Mouse (Mus musculus) B cell, adult 2 months (primary cell): ENCODE data around the gene Mrpl52.

Source experiments
- DNase-seq, 2 experiments: peaks; one replicate each; pipeline ENCODE4 v3.0.0; 2022

Mrpl52 gene

DNA sequence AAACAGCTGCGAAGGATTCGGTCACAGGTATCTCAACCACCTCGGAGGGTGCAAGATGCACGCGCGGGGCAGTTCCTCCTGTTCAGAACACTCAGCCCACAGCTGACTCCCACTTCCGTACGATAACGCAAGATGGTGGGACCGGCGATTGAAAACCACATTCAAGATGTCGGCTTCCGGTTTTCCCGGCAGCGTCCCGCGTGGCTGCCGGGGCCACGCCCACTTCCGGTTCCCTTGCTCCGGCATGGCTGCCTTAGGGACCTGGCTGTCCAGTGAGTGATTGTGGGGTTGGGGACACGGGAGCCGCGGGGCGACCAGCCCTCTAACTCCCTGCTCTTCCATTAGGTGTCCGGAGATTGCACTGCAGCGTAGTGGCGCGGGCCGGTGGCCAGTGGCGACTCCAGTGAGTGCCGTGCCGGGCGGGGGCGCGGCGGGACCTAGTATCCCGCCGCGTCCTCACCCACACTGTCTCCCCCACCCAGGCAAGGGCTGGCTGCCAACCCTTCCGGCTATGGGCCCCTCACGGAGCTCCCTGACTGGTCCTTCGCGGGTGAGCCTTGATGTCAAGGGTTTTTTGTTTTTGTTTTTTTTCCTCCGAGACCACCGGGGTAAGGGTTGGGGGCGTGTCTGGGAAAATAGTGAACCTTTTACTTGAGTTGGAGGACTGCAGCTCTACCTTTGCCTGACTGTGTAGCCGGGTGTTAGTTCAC, at the start of gene Mrpl52:
Gene Mrpl52 (plus strand): TSS at position 221 of the 710 bp plus-strand sequence.
- DNase-seq = peak; percentile 75 to 78

GRCm38 (mm10) chr14:54377166-54377565, 49.5 kb upstream of the Mrpl52 start:
- no peak for DNase-seq

GRCm38 (mm10) chr14:54379571-54379970, 47.1 kb upstream of the Mrpl52 start:
- DNase-seq = no peak

DNA sequence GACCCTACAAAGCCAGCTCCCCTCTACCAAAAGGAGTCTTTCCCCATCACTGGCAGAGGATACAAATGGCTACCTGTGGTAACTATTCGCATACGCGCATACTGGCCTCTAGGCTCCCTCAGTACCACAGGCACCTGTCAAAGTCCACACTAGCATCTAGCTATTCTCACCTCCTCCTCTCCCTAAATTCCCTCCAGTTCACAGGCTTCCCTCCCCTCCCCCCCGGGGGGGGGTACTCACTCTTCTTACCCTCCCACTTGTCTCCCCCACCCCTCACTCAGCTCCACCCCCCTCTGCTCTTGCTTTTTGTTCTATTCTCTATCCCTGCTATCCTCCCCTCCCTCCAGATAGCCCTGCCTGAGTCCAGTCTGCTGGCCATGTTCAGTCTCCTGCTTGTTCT, 46.1 kb upstream of the Mrpl52 start:
- no peak for DNase-seq

DNA sequence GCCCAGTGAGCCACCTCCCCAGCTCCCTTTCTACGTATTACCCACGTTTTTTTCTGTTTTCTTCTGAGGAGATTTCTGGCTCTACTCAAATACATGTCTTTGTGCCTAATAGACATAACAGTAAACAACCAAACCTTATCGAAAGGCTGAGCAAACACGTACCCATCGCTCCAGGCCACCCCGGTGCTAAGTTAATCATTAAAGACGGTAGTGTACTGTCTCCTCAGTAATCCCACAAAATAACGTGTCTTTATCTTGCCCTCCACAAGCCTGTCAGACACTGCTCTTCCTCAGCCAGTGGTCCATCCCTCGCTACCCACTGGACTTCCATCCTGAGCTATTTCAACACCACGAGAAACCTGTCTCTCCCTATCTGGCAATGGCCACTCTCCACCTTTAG, 44.9 kb upstream of the Mrpl52 start:
- no peak for DNase-seq

DNA sequence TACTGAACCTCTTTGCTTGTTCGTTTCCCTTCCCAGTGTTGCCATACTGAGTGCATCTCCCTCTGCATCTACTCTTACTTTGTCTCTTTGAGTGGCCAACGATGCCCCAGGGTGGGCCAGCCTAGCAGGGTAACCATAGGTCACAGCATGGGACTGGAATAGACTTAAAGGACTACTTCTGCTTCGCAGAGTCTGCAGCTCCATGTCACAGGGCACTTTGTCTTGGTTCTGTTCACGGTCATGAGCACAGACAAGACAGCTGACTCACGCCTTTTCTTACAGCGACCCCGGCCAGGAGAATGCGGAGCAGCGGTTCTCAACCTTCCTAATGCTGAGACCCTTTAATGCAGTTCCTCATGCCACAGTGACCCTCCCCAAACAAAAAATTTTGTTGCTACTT, 44.1 kb upstream of the Mrpl52 start:
- DNase-seq = no peak

DNA sequence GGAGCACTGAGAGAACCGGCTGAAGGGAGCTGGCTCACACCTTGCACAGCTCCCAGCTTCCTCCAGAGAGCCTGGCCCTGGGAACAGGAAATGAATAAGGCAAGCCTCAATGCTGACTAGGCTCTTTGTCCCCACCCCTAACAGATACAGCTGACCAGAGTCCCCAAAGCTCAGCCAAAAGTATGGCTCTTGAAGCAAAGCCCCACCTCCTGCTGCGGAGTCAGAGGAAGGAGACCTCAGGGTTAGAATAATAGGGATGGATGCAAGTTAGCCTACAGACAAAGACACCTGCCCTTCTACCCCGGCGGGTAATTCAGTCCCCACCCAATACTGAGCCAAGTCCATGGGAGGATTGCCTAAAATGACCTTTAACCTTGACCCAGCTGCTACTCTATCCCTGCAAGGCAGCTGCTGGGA, 43.3 kb upstream of the Mrpl52 start:
- no peak for DNase-seq

DNA sequence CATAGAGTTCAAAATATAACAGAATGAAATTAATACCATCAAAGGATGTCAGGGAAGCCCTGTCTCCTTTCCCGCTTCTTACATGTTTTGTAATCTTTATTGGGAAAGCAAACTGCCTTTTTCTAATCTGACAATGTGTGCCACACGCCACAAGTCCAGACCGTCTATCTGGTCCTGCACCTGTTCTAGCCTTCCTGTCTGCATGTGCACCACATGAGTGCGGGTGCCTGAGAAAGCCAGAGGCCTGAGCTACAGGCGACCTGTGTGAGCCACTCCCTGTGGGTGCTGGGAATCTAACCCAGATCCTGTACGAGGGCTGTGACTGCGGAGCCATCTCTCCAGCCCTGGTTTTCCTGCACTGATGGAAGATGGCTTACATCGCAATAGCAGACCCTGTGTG, 42.3 kb upstream of the Mrpl52 start:
- DNase-seq = no peak

DNA sequence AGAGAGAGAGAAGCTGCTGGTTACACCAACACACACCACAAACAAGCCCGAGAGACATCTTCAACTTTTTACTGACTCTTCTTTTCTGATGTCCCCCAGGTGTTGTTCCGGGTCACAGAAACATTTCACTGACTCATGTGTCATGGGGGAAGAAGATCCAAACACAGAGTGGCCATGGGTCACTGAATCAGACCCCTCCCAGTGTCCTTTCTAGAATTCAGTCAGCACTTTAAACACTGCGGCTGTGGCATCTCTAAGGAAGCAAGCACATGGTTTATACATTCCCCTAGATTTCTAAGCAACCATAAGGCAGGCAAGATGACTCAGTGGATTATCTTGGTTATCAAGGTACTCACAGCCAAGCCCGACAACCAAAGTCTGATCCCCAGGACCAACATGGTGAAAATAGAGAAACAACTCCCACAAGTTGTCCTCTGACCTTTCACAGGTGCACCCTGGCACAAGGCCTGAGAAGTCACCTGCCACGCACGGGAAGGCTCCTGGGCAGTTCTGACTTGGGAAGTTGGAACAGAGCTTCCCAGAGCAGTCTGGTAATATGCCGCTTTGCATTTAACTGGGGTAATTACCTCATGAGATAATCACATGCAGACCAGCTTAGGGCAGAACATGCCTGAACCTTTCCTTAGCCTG, 40.6 kb upstream of the Mrpl52 start:
- no peak for DNase-seq

DNA sequence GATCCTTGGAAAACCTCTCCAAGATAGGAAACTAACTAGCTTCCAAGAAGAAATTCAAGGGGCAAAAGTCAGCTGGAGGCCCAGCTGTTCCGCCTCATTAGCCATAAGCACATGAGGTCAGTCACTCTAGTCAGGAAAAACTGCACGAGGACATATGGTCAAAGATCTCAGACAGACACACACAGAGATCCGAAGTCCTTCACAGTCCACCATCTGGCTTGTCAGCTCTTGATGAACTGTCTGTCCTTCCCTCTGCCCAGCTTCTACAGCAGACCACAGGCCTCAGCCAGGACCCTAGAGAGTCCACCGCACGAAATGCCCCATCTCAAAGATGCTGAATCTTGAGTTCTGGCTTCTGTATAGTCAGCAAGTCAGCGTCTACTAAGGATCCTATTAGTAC, 39.2 kb upstream of the Mrpl52 start:
- DNase-seq = no peak

GRCm38 (mm10) chr14:54390843-54391242, 35.9 kb upstream of the Mrpl52 start:
- no peak for DNase-seq

DNA sequence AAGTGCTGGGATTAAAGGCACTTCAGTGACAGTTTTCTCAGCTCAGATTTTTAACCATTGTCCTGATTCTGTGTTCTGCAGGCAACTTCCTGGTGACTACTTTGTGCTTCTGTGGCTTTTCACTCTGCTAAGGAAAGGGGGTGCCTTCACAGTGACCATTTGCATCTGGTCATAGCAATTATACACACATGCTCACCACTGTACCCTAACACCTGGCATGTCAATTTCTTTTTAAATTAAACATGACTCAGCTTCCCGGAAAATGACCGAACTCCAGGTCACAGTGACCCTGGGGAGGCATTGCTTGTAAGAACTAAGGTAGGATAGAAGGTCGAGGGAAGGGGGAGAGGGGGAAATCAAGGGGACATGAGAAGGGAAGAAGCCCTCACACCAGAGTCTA, 32.9 kb upstream of the Mrpl52 start:
- no peak for DNase-seq

DNA sequence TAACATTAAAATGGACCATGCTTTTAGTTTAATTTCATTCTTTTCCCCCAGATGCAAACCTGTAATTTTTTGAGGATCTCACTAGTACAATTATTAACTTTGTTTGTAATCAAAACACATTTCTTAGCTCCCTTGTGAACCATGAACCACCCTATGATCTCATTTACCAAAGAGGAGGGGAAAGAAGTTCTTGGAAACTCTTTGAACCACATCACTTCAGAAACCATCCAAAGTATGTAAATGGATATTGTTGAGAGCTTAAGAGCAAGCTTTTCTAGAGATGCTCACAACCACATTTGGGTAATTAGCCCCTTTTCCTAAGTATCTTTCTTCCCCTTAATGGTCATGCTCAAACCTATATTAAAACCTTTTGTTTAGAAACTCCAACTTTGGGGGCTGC, 32.4 kb upstream of the Mrpl52 start:
- no peak for DNase-seq

- no peak for DNase-seq
Measured at GRCm38 (mm10) chr14:54396685-54397084, 30.0 kb upstream of the Mrpl52 start.

- peak; percentile 29 to 36 for DNase-seq
Measured at GRCm38 (mm10) chr14:54397872-54398527, 28.7 kb upstream of the Mrpl52 start.

GRCm38 (mm10) chr14:54398528-54398916, 28.2 kb upstream of the Mrpl52 start:
- no peak for DNase-seq

- no peak for DNase-seq
Measured at GRCm38 (mm10) chr14:54398921-54399382, 27.8 kb upstream of the Mrpl52 start.

DNA sequence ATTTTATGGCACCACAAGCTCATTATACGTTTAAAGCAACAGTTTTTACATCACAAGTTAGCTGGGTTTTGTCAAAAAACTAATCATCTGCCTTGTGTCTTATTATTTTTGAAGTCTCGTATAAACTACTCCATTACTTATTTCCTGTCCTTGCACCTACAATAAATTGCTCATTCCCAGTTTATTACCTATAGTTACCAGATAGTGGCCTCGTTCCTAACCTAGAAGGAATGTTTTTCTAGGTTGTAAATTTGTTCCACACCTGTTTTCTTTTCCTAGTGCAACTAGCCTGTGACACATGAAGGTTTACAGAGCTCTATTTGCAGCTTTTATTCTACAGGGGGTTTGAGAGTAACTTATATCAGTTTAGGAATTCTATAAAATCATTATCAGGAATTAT, 25.0 kb upstream of the Mrpl52 start:
- DNase-seq = no peak

DNA sequence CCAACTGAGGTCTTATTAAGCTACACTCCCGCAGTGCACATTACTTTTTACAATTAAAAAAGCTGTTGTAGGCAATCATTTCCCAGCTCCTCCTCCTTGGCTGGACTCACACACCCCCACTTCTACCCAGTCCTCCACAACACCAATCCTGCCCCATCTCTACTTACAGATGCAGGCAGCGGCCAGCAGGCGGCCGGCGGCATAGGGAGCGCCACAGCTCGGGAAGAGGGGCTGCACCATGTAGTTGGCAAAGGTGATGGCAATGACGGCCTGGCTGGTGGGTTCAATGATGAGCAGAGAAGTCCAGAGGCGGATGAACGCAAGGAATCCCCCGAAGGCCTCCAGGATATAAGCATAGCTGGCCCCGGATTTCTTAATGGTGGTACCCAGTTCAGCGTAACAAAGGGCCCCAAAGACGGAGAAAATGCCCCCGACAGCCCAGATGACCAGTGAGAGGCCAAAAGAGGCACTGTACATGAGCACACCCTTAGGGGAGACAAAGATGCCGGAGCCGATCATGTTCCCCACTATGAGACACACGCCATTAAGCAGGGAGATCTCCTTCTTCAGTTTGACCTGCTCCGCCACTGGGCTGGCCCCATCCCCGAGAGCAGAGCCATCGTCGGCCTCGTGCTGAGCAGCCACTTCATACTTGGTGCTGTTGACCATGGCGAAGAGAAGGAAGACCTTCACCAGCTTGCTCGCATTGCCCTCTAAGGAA, 18.2 kb upstream of the Mrpl52 start:
- no peak for DNase-seq

- peak; percentile 53 to 61 for DNase-seq
Measured at GRCm38 (mm10) chr14:54409057-54409645, 17.6 kb upstream of the Mrpl52 start.

- DNase-seq = no peak
Measured at GRCm38 (mm10) chr14:54409980-54410810, 16.5 kb upstream of the Mrpl52 start.

DNA sequence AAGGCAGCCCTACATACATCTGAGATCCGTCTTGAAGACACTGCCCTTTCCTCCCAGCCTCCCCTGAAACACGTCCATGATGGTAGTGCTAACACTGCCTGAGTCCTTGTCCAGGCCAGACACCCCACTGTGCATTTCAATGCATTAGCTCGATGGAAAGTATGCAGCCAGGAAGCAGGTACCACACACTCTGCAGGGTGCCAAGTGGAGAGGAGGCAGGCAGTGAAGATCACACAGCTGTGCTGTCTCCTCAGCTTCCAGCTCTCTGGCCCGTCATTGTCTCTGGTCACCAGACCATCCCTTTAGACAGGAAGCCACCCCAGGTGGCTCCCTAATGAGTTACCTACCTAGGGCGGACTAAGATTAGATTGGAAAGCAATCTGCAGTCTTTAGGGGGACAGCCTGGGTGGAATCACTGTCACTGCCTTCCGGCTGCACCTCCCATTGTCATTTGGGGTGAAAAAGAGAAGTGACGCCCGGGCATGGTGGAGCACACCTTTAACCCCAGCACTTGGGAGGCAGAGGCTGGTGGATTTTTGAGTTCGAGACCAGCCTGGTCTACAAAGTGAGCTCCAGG, 14.6 kb upstream of the Mrpl52 start:
- no peak for DNase-seq
